Mouse (Mus musculus): ENCODE measurements around the gene Gale. TPM values are rescaled to one million over a fixed set of nuclear protein-coding genes. Genes with fewer than 3 reads are reported as not detected.

The Gale gene
- polyA plus RNA-seq, 1 experiment from 2014 or later, result 38.5 TPM

DNA sequence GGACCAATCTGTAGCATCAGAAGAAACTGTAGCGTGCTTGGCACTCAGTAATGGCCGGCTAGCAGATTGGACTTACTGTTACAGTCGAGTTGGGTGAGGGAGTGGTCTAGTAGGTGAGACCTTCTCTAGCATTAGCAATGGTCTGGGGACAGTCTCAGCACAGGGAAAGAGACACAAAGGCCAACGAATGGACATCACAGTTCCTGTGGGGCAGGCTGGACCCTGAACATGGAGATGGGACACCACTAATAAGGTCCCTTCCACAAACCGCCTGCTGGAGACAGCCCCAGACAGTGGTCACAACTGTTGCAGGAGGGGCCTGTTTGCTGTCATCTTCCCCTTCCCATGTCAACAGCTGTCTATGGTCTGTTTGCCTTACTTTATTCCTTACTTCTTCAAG, 1.8 kb upstream of the Gale start:
- Histone ChIP-seq H3K4me1 (peaks cover 17% of the 10 kb centered on the region), H3K9me3 (no peaks in the 10 kb centered on the region), H3K36me3 (peaks cover 61% of the 10 kb centered on the region), H3K4me2 (no peak overlapping the region), H3K27me3 (no peaks in the 10 kb centered on the region), H3K27ac (no peak overlapping the region), H3K9ac (no peak overlapping the region), H3K4me3 (no peak overlapping the region)
- no peak for ATAC-seq (ENCODE audit: insufficient number of reproducible peaks, insufficient read depth, low FRiP score, low TSS enrichment, low read depth)
- WGBS, result 88% methylated on average over 5 of the region's 5 CpGs

DNA sequence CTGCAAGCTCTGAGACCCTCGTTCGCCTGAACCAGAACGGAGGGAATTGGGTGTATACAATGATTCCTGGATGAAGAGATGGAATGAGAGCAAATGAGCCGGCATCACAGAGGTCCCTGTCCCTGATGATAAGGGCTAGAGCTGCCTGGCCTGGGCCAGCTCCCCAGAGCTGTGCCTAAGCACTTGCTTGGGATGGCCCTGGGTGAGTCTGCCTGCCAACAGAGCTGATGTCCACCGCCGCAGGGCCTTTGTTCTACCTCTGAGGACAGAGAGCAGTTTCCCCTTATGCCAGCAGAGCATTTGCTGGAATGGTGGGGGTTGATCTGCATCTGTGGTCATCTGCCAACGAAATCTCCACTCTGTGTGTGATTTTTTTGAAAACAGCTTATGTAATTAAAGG, 1.3 kb upstream of the Gale start:
- no peak overlapping the region for H3K27ac ChIP-seq

DNA sequence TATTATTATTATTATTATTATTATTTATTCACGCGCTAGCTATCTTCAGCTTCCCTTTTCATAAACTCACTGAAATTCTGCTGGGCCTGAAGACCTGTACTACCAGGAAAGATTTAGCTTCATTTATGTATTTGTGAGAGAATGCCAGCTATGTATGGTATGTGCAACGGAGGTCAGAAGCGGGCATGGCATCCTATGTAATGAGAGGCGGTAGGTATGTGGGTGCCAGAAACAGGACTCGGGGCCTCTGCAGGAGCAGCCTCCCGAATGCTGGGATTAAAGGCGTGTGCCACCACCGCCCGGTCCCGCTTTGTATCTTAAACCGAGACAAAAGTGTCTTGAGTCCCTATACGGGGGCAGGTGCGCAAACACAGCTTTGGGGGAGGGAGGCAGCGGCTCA, 581 bp upstream of the Gale start:
- no peak for ATAC-seq (ENCODE audit: insufficient number of reproducible peaks, insufficient read depth, low FRiP score, low TSS enrichment, low read depth)

More for the DNA sequence above, 1.3 kb upstream of the Gale start:
- Histone ChIP-seq H3K9ac (no peak overlapping the region), H3K4me3 (no peak overlapping the region), H3K36me3 (peaks cover 65% of the 10 kb centered on the region), H3K4me1 (peaks cover 17% of the 10 kb centered on the region), H3K4me2 (no peak overlapping the region), H3K27me3 (no peaks in the 10 kb centered on the region), H3K9me3 (no peaks in the 10 kb centered on the region)
- 84% methylated on average over 7 of the region's 7 CpGs for WGBS
- no peak for ATAC-seq (ENCODE audit: insufficient number of reproducible peaks, insufficient read depth, low FRiP score, low TSS enrichment, low read depth)

DNA sequence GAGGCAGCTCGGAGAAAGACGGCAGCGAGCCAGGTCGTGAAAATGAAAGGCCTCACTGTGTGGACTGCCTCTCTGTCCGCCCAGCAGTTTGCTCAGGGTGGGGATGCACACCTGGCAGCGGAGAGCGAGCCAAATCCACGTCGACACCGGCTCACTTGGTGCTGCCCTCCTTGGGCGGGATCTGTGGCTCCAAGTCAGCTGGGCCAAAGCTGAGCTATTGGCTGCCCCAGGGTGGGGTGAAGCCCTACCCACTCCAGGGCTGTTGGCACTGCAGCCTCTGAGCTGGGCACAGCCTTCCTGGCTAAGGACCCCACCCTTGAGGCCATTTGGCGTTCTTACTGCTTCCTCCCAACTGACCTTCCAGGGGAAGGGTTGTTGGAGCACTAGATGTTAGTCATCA, 899 bp downstream of the Gale start:
- Histone ChIP-seq H3K4me1 (peaks cover 17% of the 10 kb centered on the region), H3K27me3 (no peaks in the 10 kb centered on the region), H3K27ac (peak overlapping the region; percentile 91), H3K4me3 (peak overlapping the region; percentile 71), H3K4me2 (peak overlapping the region; percentile 97), H3K9ac (peak overlapping the region; percentile 89), H3K9me3 (no peaks in the 10 kb centered on the region), H3K36me3 (peaks cover 65% of the 10 kb centered on the region)
- peak; percentile 12; the same call in 1 of the 2 replicates for ATAC-seq (ENCODE audit: insufficient number of reproducible peaks, insufficient read depth, low FRiP score, low TSS enrichment, low read depth)
- WGBS, result 2% methylated on average over 12 of the region's 12 CpGs

More for the DNA sequence above, 581 bp upstream of the Gale start:
- WGBS, result 4% methylated on average over 15 of the region's 15 CpGs
- H3K4me2 ChIP-seq, result peak overlapping the region; percentile 97
- no peaks in the 10 kb centered on the region for H3K9me3 ChIP-seq
- H3K9ac ChIP-seq, result peak overlapping the region; percentile 89
- no peaks in the 10 kb centered on the region for H3K27me3 ChIP-seq
- peak overlapping the region; percentile 91 for H3K27ac ChIP-seq
- H3K4me1 ChIP-seq, result peaks cover 17% of the 10 kb centered on the region
- H3K4me3 ChIP-seq, result peak overlapping the region; percentile 71
- H3K36me3 ChIP-seq, result peaks cover 65% of the 10 kb centered on the region

DNA sequence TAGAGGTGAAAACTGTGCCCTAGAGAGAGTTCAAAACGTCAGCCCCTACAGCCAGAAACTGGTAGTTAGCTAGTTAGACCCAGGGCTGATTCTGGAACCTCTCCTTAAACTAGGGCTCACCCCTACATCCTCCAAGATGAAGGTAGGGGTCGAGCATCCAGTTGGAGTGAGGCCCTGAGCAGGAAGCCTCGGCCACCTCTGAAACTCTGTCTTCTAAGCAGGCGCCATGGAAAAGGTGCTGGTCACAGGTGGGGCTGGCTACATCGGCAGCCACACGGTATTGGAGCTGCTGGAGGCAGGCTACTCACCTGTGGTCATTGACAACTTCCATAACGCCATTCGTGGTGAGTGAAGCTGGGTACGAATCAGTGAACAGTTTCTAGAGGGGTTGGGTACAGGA, 1.6 kb downstream of the Gale start:
- no peaks in the 10 kb centered on the region for H3K27me3 ChIP-seq
- 82% methylated on average over 9 of the region's 9 CpGs for WGBS
- no peak overlapping the region for H3K27ac ChIP-seq
- H3K4me3 ChIP-seq, result peak overlapping the region; percentile 71; the same call in 1 of the 2 replicates
- no peaks in the 10 kb centered on the region for H3K9me3 ChIP-seq
- peaks cover 66% of the 10 kb centered on the region for H3K36me3 ChIP-seq
- H3K9ac ChIP-seq, result no peak overlapping the region
- peaks cover 17% of the 10 kb centered on the region for H3K4me1 ChIP-seq
- peak overlapping the region; percentile 97 for H3K4me2 ChIP-seq
- ATAC-seq (ENCODE audit: insufficient number of reproducible peaks, insufficient read depth, low FRiP score, low TSS enrichment, low read depth), result no peak

DNA sequence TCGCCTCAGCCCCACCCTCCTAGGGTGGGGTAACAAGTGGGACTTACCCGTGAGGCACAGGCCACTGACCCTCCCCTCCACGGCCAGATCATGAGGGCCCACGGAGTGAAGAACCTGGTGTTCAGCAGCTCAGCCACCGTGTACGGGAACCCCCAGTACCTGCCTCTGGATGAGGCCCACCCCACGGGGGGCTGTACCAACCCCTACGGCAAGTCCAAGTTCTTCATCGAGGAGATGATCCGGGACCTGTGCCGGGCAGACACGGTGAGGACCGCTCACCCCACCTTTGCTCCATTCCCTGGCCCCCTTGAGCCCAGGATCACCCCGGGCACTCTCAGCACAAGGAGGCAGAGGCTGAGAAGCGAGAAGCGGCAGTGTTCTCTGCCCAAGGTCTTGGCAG, 2.8 kb downstream of the Gale start:
- H3K4me1 ChIP-seq, result peaks cover 25% of the 10 kb centered on the region

DNA sequence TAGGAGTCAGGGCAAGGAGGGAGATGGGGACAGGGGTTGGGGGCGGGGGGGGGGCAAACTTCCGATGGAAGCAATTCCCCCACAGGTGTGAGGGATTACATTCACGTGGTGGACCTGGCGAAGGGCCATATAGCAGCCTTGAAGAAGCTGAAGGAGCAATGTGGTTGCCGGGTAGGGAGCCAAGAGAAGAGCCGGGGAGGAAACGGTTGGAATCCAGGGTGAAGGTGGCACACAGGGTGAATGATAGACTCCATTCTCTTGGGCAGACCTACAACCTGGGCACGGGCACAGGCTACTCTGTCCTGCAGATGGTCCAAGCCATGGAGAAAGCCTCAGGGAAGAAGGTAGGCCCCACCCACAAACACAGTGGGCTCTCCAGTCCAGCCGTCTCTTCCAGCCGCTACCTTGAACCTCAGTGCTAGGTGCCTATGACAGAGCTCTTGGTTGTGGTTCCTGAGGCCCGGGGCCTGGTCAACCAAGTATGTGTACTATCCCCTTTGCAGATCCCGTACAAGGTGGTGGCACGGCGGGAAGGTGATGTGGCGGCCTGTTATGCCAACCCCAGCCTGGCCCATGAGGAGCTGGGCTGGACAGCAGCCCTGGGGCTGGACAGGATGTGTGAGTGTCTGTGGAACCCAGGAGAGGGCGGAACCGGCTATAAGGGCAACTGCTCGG, 3.7 kb downstream of the Gale start:
- H3K36me3 ChIP-seq, result peaks cover 53% of the 10 kb centered on the region
- no peaks in the 10 kb centered on the region for H3K27me3 ChIP-seq
- WGBS, result 91% methylated on average over 18 of the region's 18 CpGs
- no peak for ATAC-seq (ENCODE audit: insufficient number of reproducible peaks, insufficient read depth, low FRiP score, low TSS enrichment, low read depth)
- no peaks in the 10 kb centered on the region for H3K9me3 ChIP-seq
- no peak overlapping the region for H3K27ac ChIP-seq
- H3K4me3 ChIP-seq, result no peak overlapping the region
- H3K4me1 ChIP-seq, result peaks cover 32% of the 10 kb centered on the region
- no peak overlapping the region for H3K9ac ChIP-seq
- H3K4me2 ChIP-seq, result no peak overlapping the region

More for the DNA sequence above, 2.8 kb downstream of the Gale start:
- no peak for ATAC-seq (ENCODE audit: insufficient number of reproducible peaks, insufficient read depth, low FRiP score, low TSS enrichment, low read depth)
- peaks cover 60% of the 10 kb centered on the region for H3K36me3 ChIP-seq
- H3K9ac ChIP-seq, result no peak overlapping the region
- no peaks in the 10 kb centered on the region for H3K9me3 ChIP-seq
- WGBS, result 90% methylated on average over 16 of the region's 16 CpGs
- no peak overlapping the region for H3K4me3 ChIP-seq
- no peak overlapping the region for H3K27ac ChIP-seq
- H3K4me2 ChIP-seq, result no peak overlapping the region
- no peaks in the 10 kb centered on the region for H3K27me3 ChIP-seq

DNA sequence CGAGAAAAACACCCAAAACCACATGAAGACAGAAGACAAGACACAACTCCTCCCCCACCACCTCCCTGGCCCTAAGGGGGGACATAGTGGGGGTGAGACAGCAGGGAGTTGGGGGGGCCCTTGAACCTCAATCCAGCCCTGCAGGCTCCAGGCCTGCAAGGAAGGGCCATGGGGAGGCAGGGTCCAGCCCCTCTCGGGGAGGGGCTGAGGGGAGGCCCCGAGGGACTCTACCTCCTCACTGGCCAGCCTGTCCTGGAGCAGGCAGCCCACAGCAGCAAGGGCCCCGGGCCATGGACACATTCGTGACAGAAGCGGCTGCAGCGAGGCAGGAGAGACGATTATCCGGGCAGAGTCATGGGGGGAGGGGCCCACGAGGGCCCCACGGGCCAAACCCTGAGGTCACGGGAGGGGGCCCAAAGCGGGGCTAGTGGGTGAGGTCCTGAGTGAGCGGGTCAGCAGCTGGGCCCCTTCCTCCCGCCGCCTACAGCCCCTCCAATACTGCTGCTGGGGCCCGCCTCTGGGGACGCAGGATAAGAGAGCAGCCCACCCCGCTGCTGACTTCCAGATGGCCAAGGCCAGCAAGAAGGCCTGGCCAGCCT, 4.8 kb downstream of the Gale start:
- ATAC-seq (ENCODE audit: insufficient number of reproducible peaks, insufficient read depth, low FRiP score, low TSS enrichment, low read depth), result no peak
- 68% methylated on average over 19 of the region's 19 CpGs for WGBS
- no peaks in the 10 kb centered on the region for H3K9me3 ChIP-seq

DNA sequence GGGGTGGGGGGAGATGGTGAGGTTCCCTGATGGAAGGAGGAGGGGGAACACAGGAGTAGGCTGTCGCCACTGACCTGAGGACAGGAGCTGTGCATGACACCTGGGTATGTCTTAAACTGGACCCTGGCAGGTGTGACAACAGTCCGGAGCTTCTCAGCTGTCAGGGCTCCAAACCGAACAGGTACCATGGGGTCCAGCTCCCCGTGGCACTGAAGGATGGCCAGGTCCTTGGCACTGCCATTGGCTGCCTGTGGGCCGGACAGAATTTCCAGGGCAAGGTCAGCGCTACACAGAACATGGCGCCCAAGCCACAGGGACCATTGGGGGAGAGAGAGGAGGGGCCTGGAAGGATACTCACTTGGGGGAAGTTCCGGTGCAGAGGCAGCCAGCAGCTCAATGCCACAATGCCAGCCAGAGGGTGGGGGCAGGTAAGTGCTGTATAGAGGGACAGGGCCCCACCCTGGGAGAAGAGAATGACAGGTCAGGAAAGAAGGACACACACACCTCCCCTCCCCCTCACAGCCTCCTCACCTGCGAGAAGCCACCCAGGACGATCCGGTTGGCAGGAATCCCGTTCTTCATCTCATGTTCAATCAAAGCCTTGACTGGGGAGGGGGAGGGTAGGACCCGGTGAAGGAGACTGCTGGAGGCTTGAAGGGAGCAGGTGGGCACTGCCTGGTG, 5.7 kb downstream of the Gale start:
- no peaks in the 10 kb centered on the region for H3K9me3 ChIP-seq

More for the DNA sequence above, 4.8 kb downstream of the Gale start:
- Histone ChIP-seq H3K27me3 (no peaks in the 10 kb centered on the region), H3K27ac (no peak overlapping the region), H3K4me2 (no peak overlapping the region), H3K36me3 (peaks cover 53% of the 10 kb centered on the region), H3K9ac (no peak overlapping the region; the same call in 1 of the 2 replicates), H3K4me3 (no peak overlapping the region), H3K4me1 (peaks cover 36% of the 10 kb centered on the region)

DNA sequence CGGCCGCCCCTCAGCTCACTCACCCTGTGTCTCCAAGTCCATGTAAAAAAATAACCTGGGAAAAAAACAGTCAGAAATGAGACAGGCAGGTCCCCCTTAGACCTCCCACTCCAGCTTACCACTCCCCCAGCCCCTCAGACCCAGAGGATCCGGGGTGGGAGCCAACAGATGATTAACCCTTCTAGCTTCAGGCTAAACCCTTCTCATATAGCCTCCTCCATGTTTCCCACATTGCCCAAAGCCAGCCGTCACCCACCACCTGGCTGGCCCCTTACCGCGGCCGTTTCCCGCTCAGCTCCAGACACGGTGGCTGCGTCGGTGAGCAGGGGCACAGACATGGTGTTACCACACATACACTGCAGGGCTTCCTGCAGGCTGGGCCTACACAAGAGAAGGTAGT, 7.1 kb downstream of the Gale start:
- peak overlapping the region; percentile 37; the same call in 1 of the 2 replicates for H3K9ac ChIP-seq
- ATAC-seq (ENCODE audit: insufficient number of reproducible peaks, insufficient read depth, low FRiP score, low TSS enrichment, low read depth), result no peak
- H3K9me3 ChIP-seq, result no peaks in the 10 kb centered on the region
- peaks cover 66% of the 10 kb centered on the region for H3K36me3 ChIP-seq
- no peak overlapping the region for H3K4me3 ChIP-seq
- H3K27ac ChIP-seq, result no peak overlapping the region
- 87% methylated on average over 11 of the region's 11 CpGs for WGBS
- peaks cover 22% of the 10 kb centered on the region for H3K4me1 ChIP-seq
- no peaks in the 10 kb centered on the region for H3K27me3 ChIP-seq
- peak overlapping the region; percentile 97 for H3K4me2 ChIP-seq

More for the DNA sequence above, 5.7 kb downstream of the Gale start:
- Histone ChIP-seq H3K4me3 (no peak overlapping the region), H3K4me2 (no peak overlapping the region), H3K9ac (no peak overlapping the region), H3K27ac (no peak overlapping the region), H3K27me3 (no peaks in the 10 kb centered on the region), H3K4me1 (peaks cover 33% of the 10 kb centered on the region), H3K36me3 (peaks cover 55% of the 10 kb centered on the region)
- 88% methylated on average over 13 of the region's 13 CpGs for WGBS
- ATAC-seq (ENCODE audit: insufficient number of reproducible peaks, insufficient read depth, low FRiP score, low TSS enrichment, low read depth), result no peak

DNA sequence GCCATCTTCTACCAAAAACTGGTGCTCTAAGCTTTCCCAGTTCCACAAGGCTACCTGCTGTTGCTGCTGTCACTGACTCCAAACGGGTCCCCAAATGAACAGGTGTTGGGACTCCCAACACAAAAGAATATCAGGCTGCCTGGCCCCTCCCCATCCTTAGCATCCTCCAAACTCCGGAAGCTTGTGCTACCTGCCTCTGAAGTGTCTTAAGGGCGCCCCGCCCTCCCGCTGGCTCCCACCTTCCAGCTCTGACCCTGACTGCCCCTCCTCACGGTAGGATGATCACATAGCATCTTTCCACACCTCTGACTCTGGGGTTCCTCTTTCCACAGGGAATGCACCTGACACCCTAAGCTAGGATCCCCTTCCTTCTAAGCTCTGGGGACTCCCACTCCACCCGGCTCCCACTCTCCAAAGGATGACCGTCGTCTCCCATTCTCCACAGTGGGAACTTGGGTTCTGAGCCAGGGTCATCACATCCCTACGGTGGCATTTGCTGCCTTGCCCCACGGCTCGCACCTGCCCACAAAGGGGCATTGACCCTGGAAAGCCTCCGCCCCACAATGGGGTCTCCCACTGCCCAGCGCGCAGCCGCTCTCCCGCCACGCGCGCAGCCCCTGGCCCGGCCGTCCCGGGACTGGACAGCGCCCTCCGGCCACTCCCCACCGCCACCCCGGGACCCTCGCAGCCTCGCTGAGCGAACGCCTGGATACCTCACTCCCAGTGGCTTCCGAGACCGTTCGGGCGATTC, 8.5 kb downstream of the Gale start:
- Histone ChIP-seq H3K27ac (peak overlapping the region; percentile 66), H3K27me3 (no peaks in the 10 kb centered on the region), H3K4me2 (peak overlapping the region; percentile 97), H3K9me3 (no peaks in the 10 kb centered on the region), H3K4me3 (peak overlapping the region; percentile 99), H3K4me1 (peaks cover 22% of the 10 kb centered on the region), H3K9ac (peak overlapping the region; percentile 95), H3K36me3 (peaks cover 66% of the 10 kb centered on the region)
- under 1% methylated on average over 35 of the region's 35 CpGs for WGBS
- ATAC-seq (ENCODE audit: insufficient number of reproducible peaks, insufficient read depth, low FRiP score, low TSS enrichment, low read depth), result 0 out of 2 replicates have a peak, but pooled peaks have one; percentile 1

Measured in embryonic facial prominence, embryonic 13.5 days (tissue).